Mouse (Mus musculus) T-cell, adult 66 days (primary cell): ENCODE results near the gene Ceacam3. TPM values are rescaled to one million over a fixed set of nuclear protein-coding genes. Genes with fewer than 3 reads are reported as not detected.

Experiments
- total RNA-seq, 2 experiments: library from RNA; stranded (reverse); gene quantifications; 3 replicates in 1 of 2; 4 replicates in 1 of 2; pipeline ENCODE4 v1.2.4; 2023

Ceacam3 gene
- total RNA-seq, result not detected

GRCm38 (mm10) chr7:17149931-17150330 lies at the start of gene Ceacam3:
Gene Ceacam3, plus strand, starts transcription at chr7:17150282.

GRCm38 (mm10) chr7:17203177-17203576 lies 53.1 kb downstream of the Ceacam3 start, which contains the start of gene Psg29:
Gene Psg29, plus strand, starts transcription at chr7:17203477.

Other genes with a start within 250 kb of the Ceacam3 start
- 1 to 10 TPM; 1.5 to 1.9 TPM for gene Ptgir, start 243.8 kb upstream of the Ceacam3 start, total RNA-seq
- 100 to 1,000 TPM; 118 to 124 TPM for gene Calm3, start 226.2 kb upstream of the Ceacam3 start, total RNA-seq
- gene Pnmal2, start 205.6 kb upstream of the Ceacam3 start, total RNA-seq, result not detected
- gene Pnmal1, start 190.6 kb upstream of the Ceacam3 start, total RNA-seq, result not detected
- 1 to 10 TPM; 2.7 to 3.4 TPM for gene Gm42372, start 167.2 kb upstream of the Ceacam3 start, total RNA-seq
- gene Ccdc8, start 157.6 kb upstream of the Ceacam3 start, total RNA-seq, result under 1 TPM in 1 of 2 experiments, not detected in 1; 0.29 TPM
- 100 to 1,000 TPM in 1 of 2 experiments, 10 to 100 TPM in 1; 92.5 to 103 TPM for gene Ppp5c, start 122.4 kb upstream of the Ceacam3 start, total RNA-seq
- gene Hif3a, start 87.9 kb upstream of the Ceacam3 start, total RNA-seq, result 1 to 10 TPM; 1.3 to 3.4 TPM
- under 1 TPM in 1 of 2 experiments, not detected in 1; 0.12 TPM for gene Psg16, start 76.2 kb upstream of the Ceacam3 start, total RNA-seq
- not detected for gene Psg29, start 53.2 kb downstream of the Ceacam3 start, total RNA-seq